Mouse (Mus musculus) effector memory CD4-positive, alpha-beta T cell, adult 5 months (primary cell): Measurements from ENCODE around the gene Lhfp. TPM values are rescaled to one million over a fixed set of nuclear protein-coding genes. Genes with fewer than 3 reads are reported as not detected.

Experiments
- polyA plus RNA-seq: library from polyadenylated mRNA; unstranded; fragments of 100-300 nt; shearing (Covaris generic); gene quantifications from one replicate; pipeline ENCODE4 v1.2.1, GENCODE M21; 2017

The Lhfp gene
- 0.20 TPM for polyA plus RNA-seq

GRCm38 (mm10) chr3:53041411-53042239 lies at the start of gene Lhfp:
TSS of gene Lhfp (plus strand) at chr3:53041528.

GRCm38 (mm10) chr3:53016436-53017340 lies 24.6 kb upstream of the Lhfp start, which contains the start of gene Cog6:
TSS of gene Cog6 (minus strand) at chr3:53017237.

Other genes with a start within 250 kb of the Lhfp start
- 28.1 TPM for gene Cog6, start 24.3 kb upstream of the Lhfp start, polyA plus RNA-seq